Mouse (Mus musculus): Measurements from ENCODE around the gene Atp23. TPM values are rescaled to one million over a fixed set of nuclear protein-coding genes. Genes with fewer than 3 reads are reported as not detected.

The Atp23 gene
- polyA plus RNA-seq (2015; fragmentation: Nextera tagmentation; extraction: Ambion mirVana): 15.3 and 24.1 TPM in 2 replicates

GRCm38 (mm10) chr10:126900821-126901487 is at the start of gene Atp23:
Gene Atp23, minus strand, starts transcription at chr10:126901355.

Other genes with a start within 250 kb of the Atp23 start
- 47.7 and 54.5 TPM in 2 replicates for gene Ctdsp2, start 77.4 kb upstream of the Atp23 start, polyA plus RNA-seq (2015; fragmentation: Nextera tagmentation; extraction: Ambion mirVana)
- gene Avil, start 99.4 kb upstream of the Atp23 start, polyA plus RNA-seq (2015; fragmentation: Nextera tagmentation; extraction: Ambion mirVana): 0.22 and 0.69 TPM in 2 replicates
- 48.6 and 93.0 TPM in 2 replicates for gene Tsfm, start 129.5 kb upstream of the Atp23 start, polyA plus RNA-seq (2015; fragmentation: Nextera tagmentation; extraction: Ambion mirVana)
- 21.1 and 31.5 TPM in 2 replicates for gene Mettl1, start 140.1 kb upstream of the Atp23 start, polyA plus RNA-seq (2015; fragmentation: Nextera tagmentation; extraction: Ambion mirVana)
- gene Eef1akmt3, start 140.2 kb upstream of the Atp23 start, polyA plus RNA-seq (2015; fragmentation: Nextera tagmentation; extraction: Ambion mirVana): 0.05 and 0.15 TPM in 2 replicates
- 0.25 and 0.30 TPM in 2 replicates for gene Cyp27b1, start 146.9 kb upstream of the Atp23 start, polyA plus RNA-seq (2015; fragmentation: Nextera tagmentation; extraction: Ambion mirVana)
- 0.98 and 1.1 TPM in 2 replicates for gene March9, start 158.8 kb upstream of the Atp23 start, polyA plus RNA-seq (2015; fragmentation: Nextera tagmentation; extraction: Ambion mirVana)
- gene Cdk4, start 162.2 kb upstream of the Atp23 start, polyA plus RNA-seq (2015; fragmentation: Nextera tagmentation; extraction: Ambion mirVana): 454 and 569 TPM in 2 replicates
- gene Tspan31, start 168.9 kb upstream of the Atp23 start, polyA plus RNA-seq (2015; fragmentation: Nextera tagmentation; extraction: Ambion mirVana): 127 and 168 TPM in 2 replicates
- 0.20 and 0.39 TPM in 2 replicates for gene Agap2, start 173.9 kb upstream of the Atp23 start, polyA plus RNA-seq (2015; fragmentation: Nextera tagmentation; extraction: Ambion mirVana)
- gene Os9, start 219.8 kb upstream of the Atp23 start, polyA plus RNA-seq (2015; fragmentation: Nextera tagmentation; extraction: Ambion mirVana): 70.0 and 115 TPM in 2 replicates